Mouse (Mus musculus): Measurements from ENCODE around the gene Matk.
A peak's percentile ranks its signal among the peaks of the same experiment; 100 is the strongest.

The Matk gene

DNA sequence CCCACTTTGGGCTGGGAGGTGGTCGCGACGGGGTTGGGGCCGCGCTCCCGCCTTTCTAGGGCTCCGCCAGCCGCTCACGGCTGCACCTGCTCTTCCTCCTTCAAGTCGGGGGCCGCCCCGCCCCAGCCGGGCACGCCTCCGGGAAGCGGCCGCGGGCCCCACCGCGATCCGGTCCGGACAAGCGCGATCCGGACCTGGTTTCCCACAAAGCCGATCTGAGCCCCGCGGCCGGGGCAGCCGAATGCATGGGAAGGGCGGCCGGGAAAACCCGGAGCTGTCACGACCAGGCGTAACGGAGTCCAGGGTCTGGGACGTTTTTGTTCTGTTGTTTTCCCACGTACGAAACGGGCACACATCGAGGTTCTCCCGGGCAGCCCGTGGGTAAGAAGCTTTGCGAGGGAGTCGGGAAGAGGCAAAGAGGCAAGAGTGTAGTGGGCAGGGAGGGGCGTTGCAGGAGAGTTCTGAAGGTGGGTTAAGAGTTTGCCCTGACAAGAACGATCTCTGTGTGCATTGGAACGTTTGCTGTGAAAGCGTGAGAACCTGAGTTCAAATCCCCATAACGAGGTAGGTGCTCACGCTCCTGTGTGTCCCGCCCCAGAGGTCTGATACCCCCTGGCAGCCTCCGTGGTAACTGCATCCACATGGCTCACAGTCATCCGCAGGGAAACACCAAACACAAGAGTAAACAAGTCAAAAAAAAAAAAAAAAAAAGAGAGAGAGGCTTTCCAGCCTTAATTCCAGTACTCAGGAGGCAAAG is 33.1 kb downstream of the Matk start:
- DNase-seq (ENCODE audit: low read depth, low spot score), result peak; percentile 86

DNA sequence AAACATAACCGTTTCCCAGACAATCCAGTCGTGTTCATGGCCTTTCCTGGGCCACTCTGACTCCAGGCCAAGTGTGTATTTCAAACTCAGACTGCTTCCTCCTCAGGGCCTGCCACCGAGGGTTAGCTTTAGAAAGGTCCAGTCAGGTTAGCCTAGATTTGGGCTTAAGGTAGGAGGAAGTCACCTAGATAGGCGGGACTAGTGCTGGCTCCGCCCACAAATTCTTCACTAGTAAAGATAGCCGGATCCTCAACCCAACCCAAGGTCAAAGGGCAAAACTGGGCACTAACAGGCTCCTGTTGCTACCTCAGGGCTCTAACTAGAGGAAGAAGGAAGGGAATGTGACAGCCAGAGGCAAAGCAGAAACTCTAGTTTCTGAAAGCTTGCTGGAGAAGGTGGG is 33.9 kb downstream of the Matk start:
- DNase-seq (ENCODE audit: low read depth, low spot score), result no peak

- no peak for DNase-seq (ENCODE audit: low read depth, low spot score)
Measured at GRCm38 (mm10) chr10:81287513-81288157, 34.9 kb downstream of the Matk start.

- no peak for DNase-seq (ENCODE audit: low read depth, low spot score)
Measured at GRCm38 (mm10) chr10:81288601-81289000, 35.9 kb downstream of the Matk start.

DNA sequence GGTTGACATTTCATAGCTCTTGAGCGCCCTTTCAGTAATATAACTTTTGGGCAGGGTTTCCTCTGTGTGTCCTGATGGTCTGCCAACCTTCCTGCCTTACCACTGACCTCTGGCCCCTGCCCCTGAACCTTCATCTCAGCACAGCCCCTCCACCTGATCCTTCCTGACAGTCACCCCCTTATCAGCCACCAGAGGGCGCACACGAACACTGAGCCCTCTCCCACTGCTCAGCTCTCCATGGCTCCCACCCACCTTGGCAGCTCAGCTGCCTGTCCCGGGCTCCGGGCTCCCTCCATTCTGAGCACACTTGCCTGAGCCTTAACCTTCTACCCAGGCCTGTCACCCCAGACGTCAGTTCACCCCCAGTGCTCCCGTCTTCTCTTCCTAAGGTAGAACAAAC is 36.5 kb downstream of the Matk start:
- DNase-seq (ENCODE audit: low read depth, low spot score), result peak; percentile 64

DNA sequence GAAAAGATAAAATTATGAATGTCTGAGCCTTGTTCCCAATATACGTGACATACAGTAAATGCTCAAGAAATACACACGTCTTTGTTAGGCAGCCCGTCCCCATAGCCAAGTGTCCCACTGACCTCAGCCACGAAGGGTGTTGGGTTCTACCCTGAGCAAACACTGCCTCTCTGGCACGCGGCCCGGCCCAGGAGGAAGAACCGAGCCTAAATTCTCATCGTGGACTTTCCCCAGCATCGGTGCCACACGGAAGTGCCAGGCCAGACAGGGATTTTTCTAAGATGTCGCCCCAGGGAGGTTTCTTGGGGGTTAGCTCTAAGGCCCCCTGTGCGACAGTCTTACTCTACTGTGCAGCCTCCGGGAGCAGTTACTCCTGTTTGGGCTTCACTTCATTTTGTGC is 37.1 kb downstream of the Matk start:
- no peak for DNase-seq (ENCODE audit: low read depth, low spot score)

GRCm38 (mm10) chr10:81290698-81291460 is 38.1 kb downstream of the Matk start:
- no peak for DNase-seq (ENCODE audit: low read depth, low spot score)

DNA sequence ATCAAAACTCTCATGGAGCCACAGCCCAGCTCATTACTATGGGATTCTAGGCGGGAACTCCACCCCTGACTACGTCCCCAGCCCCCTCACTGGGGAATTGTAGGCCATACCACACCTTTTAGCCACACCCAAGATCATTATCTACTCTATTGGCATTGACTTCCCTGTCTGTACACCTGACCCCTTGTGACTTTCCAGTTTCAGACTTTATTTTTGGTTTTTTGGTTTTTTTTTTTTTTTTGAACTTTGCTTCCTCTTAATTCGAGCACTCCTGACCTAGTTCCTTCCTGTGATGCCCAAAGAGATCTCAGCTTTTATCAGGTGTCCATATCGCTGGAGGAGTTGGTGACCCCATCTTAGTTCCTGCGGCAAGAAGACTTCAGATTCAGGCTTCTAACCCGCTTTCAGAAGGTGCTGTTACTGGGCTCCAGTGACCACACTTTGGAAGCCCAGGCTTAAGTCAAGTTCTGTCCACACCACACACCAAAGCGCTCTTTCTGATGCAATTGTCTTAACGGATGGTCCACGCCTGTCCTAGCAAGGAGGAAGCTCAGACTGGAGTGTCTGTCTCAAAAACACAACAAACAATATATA is 38.9 kb downstream of the Matk start, which contains the start of gene Tjp3:
Gene Tjp3 (minus strand): TSS at position 71 of the 594 bp plus-strand sequence.
- no peak for DNase-seq (ENCODE audit: low read depth, low spot score)

GRCm38 (mm10) chr10:81292554-81293333 is 40.0 kb downstream of the Matk start, which contains the start of gene Pip5k1c:
Gene Pip5k1c, plus strand, starts transcription at chr10:81292963.
- DNase-seq (ENCODE audit: low read depth, low spot score), result peak; percentile 99

DNA sequence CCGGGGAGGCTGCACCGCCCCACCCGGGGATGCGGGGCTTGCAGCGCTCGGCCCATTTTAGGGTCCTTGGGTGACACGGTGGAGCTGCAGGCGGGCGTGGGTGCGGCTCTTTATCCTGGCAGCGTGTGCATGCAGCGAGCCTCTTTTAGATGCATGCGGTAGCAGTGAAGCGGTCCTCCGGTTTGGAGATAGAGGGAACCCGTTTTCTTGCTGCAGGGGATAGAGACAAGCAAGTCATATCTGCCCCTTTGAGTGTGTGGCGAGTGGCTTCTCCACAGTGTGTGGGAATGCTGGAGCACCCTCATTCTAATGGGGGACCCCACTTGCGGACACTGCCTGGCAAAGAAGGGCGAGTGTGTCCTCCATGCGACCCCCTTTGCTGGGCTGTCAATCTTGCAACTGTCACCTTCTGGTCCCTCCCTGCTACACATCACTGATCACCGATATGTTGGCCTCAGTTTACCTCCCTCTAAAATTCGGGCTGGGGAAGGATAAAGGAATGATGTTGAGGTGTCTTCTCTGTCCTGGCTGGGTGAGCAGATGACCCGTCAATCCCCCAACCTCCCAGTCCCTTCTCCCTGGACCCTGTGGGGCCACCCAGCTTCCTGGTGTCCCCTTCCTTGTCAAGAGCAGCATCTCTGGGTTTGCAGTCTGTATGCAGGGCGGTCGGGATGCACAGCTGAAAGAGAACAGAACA is 40.7 kb downstream of the Matk start:
- no peak for DNase-seq (ENCODE audit: low read depth, low spot score)

DNA sequence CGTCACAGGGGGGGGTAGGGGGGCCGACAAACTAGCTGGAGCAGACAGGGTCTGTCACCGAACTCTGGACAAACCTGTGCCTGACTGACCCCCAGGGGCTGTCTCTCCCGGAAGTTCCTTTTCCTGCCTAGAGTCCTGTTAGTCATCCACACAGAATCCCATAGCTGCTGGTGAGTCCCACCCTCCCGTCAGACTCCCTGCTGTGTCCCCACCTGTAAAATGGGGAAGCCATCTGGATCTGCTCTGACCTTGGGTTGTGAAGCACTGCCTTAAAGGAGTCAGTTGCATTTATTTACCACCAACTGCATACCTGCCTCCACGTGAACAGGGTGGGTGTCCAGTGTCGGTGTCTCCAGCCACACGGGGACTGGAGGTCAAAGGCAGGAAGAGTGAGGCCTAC is 41.7 kb downstream of the Matk start:
- DNase-seq (ENCODE audit: low read depth, low spot score), result no peak

GRCm38 (mm10) chr10:81295185-81295584 is 42.5 kb downstream of the Matk start:
- no peak for DNase-seq (ENCODE audit: low read depth, low spot score)

DNA sequence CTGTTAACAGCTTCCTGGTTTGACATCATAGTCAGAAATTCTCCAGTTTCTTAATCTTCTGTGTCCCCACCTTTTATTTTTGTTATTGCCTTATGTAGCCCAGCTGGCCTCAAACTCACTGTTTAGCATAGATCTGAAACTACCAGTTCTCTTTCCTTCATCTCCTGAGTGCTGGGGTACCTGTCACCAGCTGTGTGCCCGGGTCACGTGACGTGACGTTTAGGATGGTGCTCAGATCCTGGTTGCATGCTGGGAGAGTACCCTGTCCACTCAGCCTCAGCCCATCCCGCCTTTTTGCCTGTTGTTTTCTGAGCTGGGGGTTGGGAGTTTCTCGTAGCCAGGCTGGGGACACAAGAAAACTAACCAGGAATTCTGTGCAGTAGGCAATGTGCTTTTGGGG is 44.5 kb downstream of the Matk start:
- no peak for DNase-seq (ENCODE audit: low read depth, low spot score)

DNA sequence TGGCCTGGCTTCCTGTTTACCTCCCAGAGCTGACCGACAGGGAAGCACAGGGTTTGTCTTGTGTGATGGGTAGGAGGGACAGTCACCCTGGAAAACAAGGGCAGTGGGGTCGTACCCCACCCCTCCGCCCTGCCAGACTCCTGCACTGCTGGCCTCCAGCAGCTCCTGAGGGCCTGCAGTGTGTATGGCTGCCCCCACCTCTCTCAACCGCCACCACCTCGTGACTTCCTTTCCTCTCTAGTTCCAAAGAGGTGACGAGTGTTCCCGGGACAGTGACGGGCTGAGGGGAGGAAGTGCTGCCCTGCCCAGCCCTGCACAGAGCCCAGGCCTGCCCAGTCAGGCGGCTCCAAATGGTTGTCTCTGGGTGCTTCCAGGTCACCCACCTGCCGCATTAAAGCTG is 45.1 kb downstream of the Matk start:
- DNase-seq (ENCODE audit: low read depth, low spot score), result no peak

GRCm38 (mm10) chr10:81298369-81299100 is 45.8 kb downstream of the Matk start:
- no peak for DNase-seq (ENCODE audit: low read depth, low spot score)

DNA sequence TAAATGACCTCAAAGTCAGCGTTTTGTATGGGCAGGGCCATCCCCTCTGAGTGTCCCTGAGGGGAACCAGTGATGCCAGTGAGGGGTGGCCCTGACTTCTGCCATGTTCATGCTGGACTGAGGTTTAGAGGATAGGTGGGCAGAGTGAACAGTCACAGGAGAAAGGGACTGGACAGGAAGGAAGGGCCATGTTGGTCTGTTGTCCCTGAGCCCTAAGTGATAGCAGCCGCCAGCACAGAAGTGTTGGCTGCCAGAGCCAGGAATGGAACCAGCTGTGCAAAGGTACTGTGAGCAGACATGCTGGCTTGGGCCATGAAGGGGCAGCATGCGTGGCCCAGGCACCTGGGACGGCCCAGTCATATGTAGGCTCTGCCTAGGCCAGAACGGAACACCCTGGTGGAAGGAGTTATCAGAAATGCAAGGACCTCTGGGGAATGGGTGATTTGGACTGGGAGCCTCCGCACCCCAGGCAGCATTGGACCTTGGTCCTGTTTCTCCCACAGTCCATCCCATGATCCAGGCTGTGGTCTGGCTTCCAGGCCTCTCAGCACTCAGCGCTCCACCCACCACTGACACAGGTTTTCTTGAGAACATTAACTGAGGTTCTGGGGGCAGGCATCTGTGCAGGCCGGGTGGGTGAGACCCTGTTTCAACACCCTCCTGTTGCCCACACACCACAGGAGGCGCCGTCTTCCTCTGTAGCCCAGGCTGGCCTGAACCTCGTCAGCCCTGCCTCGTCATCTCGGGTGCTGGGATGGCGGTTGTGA is 47.0 kb downstream of the Matk start:
- DNase-seq (ENCODE audit: low read depth, low spot score), result no peak

DNA sequence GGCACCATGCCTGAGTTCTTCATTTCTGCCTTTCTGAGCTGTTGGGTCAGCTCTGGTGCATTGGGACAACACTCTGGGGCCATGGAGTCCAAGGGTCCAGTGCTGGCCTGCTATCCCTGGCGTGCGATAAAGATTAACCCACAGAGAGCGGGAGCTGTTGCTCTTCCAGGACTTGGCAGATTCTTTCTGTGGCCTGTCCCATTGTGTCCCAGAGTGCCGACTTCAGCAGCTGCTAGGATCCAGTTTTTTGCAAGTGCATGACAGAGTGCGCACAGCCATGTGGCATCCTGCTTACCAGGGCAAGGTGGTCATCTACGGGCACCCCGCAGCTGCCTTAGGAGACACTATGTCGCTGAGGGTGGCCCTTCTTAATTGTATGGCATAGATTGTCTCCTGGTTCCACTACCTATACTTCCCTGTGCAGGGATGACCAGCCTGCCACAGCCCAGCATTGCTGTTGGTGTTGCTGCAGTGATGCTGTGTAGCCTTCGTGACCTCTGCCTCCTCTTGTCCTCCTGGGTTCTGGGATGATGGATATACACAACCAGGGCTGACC is 47.7 kb downstream of the Matk start:
- no peak for DNase-seq (ENCODE audit: low read depth, low spot score)

GRCm38 (mm10) chr10:81301321-81301720 is 48.6 kb downstream of the Matk start:
- no peak for DNase-seq (ENCODE audit: low read depth, low spot score)

DNA sequence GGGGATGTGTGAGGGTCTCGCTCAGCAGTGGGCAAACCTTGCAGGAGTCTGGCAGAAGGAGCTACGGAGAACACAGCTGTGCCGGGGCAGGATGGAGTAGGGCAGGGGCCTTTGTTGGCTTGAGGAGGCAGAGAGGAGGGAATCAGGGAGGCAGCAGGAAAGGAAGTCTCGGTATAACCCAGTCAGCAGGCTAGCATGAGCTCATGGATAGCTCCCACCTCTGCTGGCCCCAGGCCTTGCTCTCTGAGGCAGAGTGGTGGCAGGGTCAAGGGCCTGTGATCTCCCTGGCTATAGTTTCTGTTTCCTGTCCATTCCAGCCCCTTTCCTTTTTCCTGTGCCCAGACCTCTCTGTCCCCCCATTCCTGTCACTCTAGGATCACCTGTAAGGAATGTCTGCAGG is 49.6 kb downstream of the Matk start:
- DNase-seq (ENCODE audit: low read depth, low spot score), result no peak
